Mouse (Mus musculus): ENCODE measurements around the gene Tab2. TPM values are rescaled to one million over a fixed set of nuclear protein-coding genes. Genes with fewer than 3 reads are reported as not detected.

Tab2 gene
- 26.6 TPM for polyA plus RNA-seq (2014; fragmentation: Illumina TruSeq; extraction: RNeasy Lipid Tissue Mini Kit (QIAGEN cat#74804); ENCODE audit: insufficient read depth, low read depth, low replicate concordance)

GRCm38 (mm10) chr10:7956228-7957001 is at the start of gene Tab2:
TSS of gene Tab2 (minus strand) at chr10:7956230.

Other genes starting within 250 kb of the Tab2 start
- gene Katna1, start 230.2 kb downstream of the Tab2 start, polyA plus RNA-seq (2014; fragmentation: Illumina TruSeq; extraction: RNeasy Lipid Tissue Mini Kit (QIAGEN cat#74804); ENCODE audit: insufficient read depth, low read depth, low replicate concordance), result 25.0 TPM
- gene Ginm1, start 163.4 kb downstream of the Tab2 start, polyA plus RNA-seq (2014; fragmentation: Illumina TruSeq; extraction: RNeasy Lipid Tissue Mini Kit (QIAGEN cat#74804); ENCODE audit: insufficient read depth, low read depth, low replicate concordance), result 77.0 TPM
- 13.0 TPM for gene Ppil4, start 163.3 kb downstream of the Tab2 start, polyA plus RNA-seq (2014; fragmentation: Illumina TruSeq; extraction: RNeasy Lipid Tissue Mini Kit (QIAGEN cat#74804); ENCODE audit: insufficient read depth, low read depth, low replicate concordance)
- 1.1 TPM for gene Zc3h12d, start 123.8 kb downstream of the Tab2 start, polyA plus RNA-seq (2014; fragmentation: Illumina TruSeq; extraction: RNeasy Lipid Tissue Mini Kit (QIAGEN cat#74804); ENCODE audit: insufficient read depth, low read depth, low replicate concordance)

Measured in lung, adult 10 weeks (tissue).